Mouse (Mus musculus) heart, embryonic 12.5 days (tissue): Measurements from ENCODE around the gene Arpc2. TPM values are rescaled to one million over a fixed set of nuclear protein-coding genes. Genes with fewer than 3 reads are reported as not detected.

Experiments
- ATAC-seq: fragments of 200-750 bp; cut with Nextera tagmentation; 2 replicates; pipeline ENCODE4 v1.8.0; 2017; ENCODE audit warnings: moderate TSS enrichment, moderate library complexity; ENCODE audit not compliant: insufficient number of reproducible peaks, low FRiP score
- H3K27ac ChIP-seq: fragments of 300-500 bp; sonication (generic); 2 replicates; pipeline ENCODE4 v1.5.1; 2016; ENCODE audit warnings: mild to moderate bottlenecking, moderate library complexity; ENCODE audit not compliant: poor library complexity, severe bottlenecking
- H3K27me3 ChIP-seq: fragments of 300-500 bp; sonication (generic); replicated peaks from 2 replicates; pipeline ENCODE4 v1.6.1; 2016; ENCODE audit warnings: mild to moderate bottlenecking, moderate library complexity
- H3K36me3 ChIP-seq: fragments of 300-500 bp; sonication (generic); 2 replicates; pipeline ENCODE4 v1.6.1; 2016; ENCODE audit warnings: mild to moderate bottlenecking, moderate library complexity
- H3K4me1 ChIP-seq: fragments of 300-500 bp; sonication (generic); replicated peaks from 2 replicates; pipeline ENCODE4 v1.6.1; 2016; ENCODE audit warnings: mild to moderate bottlenecking
- H3K4me2 ChIP-seq: fragments of 300-500 bp; sonication (generic); 2 replicates; pipeline ENCODE4 v1.6.1; 2016; ENCODE audit warnings: mild to moderate bottlenecking, moderate library complexity
- H3K4me3 ChIP-seq: fragments of 300-500 bp; sonication (generic); 2 replicates; pipeline ENCODE4 v1.5.1; 2016; ENCODE audit warnings: mild to moderate bottlenecking
- H3K9ac ChIP-seq: fragments of 300-500 bp; sonication (generic); 2 replicates; pipeline ENCODE4 v1.6.1; 2016; ENCODE audit warnings: mild to moderate bottlenecking, moderate library complexity
- H3K9me3 ChIP-seq: fragments of 300-500 bp; sonication (generic); replicated peaks from 2 replicates; pipeline ENCODE4 v1.6.1; 2016; ENCODE audit warnings: mild to moderate bottlenecking, moderate library complexity
- WGBS: fragments of 180-500 bp; shearing (Covaris S2); methylation state at CpG from one replicate; pipeline ENCODE4 v1.1.7; 2016; 5-methylcytosine and 5-hydroxymethylcytosine counted together
- polyA plus RNA-seq: library from polyadenylated mRNA; unstranded; fragments of >200 nt; fragmentation: Nextera tagmentation; extraction: Ambion mirVana; gene quantifications from 2 replicates; pipeline ENCODE4 v1.2.1, GENCODE M21; 2016

Arpc2 gene
- polyA plus RNA-seq, result 478 and 484 TPM in 2 replicates

DNA sequence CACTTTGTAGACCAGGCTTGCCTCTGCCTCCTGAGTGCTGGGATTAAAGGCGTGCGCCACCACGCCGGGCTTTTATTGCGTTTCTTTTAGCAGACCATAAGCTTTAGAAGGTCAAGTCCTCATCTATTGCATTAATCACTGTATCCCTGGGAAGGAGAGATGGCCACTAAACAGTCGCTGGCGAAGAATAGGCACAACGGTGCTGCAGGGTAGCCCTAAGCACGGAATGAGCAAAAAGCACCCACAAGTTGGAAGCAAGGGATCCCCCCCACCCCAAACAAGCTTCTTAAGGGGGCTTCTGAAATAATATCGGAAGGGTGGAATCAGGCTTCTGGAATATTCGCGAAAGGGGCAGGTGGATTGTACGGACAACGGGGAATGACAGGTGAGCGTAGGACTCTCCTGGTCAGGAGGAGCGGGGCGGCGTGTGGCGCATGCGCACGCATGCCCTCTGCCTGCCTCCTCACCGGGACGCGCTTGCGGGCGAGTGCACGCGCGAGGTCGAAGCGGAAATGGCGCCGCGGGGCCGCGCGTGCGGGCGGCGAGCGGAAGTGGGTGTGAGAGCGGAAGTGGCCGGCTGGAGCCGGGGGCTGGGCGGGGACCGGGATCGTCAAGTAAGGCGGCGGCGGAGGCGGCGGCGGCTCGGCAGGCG, at the start of gene Arpc2:
Gene Arpc2, plus strand, starts transcription at position 147 of the 652 bp plus-strand sequence.
- H3K9ac ChIP-seq, result peak within 1 kb of the TSS; percentile 99
- H3K4me3 ChIP-seq, result peak within 1 kb of the TSS; percentile 95
- H3K27me3 ChIP-seq, result no peaks in the 10 kb centered on the region
- H3K9me3 ChIP-seq, result no peaks in the 10 kb centered on the region
- ATAC-seq, result peak; percentile 93
- peaks cover 32% of the 10 kb centered on the region for H3K4me1 ChIP-seq
- H3K27ac ChIP-seq, result peak within 1 kb of the TSS; percentile 97
- no peaks in the 10 kb centered on the region for H3K36me3 ChIP-seq
- H3K4me2 ChIP-seq, result peak within 1 kb of the TSS; percentile 91
- WGBS, result 2% methylated on average over 44 of the region's 55 CpGs

- no peaks in the 10 kb centered on the region for H3K36me3 ChIP-seq
- ATAC-seq, result no peak
- 89% methylated on average over 7 of the region's 7 CpGs for WGBS
- H3K4me2 ChIP-seq, result no peak overlapping the region
- no peaks in the 10 kb centered on the region for H3K4me1 ChIP-seq
- no peaks in the 10 kb centered on the region for H3K27me3 ChIP-seq
- no peak overlapping the region for H3K4me3 ChIP-seq
- no peak overlapping the region for H3K27ac ChIP-seq
- H3K9ac ChIP-seq, result no peak overlapping the region
- no peaks in the 10 kb centered on the region for H3K9me3 ChIP-seq
These were observed 45.4 kb upstream of the Arpc2 start for GRCm38 (mm10) chr1:74190471-74190870.

DNA sequence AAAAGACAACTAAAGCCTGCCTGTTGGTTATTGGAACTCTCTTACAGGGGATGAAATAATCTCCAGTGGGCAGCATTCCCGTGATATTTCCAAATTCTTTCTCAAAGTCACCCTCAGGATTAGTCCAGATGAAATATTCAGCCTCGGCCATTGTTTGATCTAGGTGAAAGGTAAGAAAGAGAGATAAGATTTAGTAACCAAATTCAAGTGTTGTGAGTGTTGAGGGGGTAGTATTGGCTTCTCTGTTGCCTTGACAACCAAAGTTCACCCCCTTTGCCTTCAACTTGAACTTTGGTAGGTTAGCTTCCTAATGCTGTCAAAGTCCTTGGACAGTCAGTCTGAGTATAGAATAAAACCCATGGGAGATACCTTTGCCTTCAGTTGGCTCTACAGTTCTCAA, 43.2 kb upstream of the Arpc2 start:
- Histone ChIP-seq H3K4me1 (no peaks in the 10 kb centered on the region), H3K36me3 (no peaks in the 10 kb centered on the region), H3K27me3 (no peaks in the 10 kb centered on the region), H3K4me2 (no peak overlapping the region), H3K4me3 (no peak overlapping the region), H3K9ac (no peak overlapping the region), H3K9me3 (no peaks in the 10 kb centered on the region), H3K27ac (no peak overlapping the region)
- ATAC-seq, result no peak
- WGBS, result 73% methylated on average over 2 of the region's 2 CpGs

DNA sequence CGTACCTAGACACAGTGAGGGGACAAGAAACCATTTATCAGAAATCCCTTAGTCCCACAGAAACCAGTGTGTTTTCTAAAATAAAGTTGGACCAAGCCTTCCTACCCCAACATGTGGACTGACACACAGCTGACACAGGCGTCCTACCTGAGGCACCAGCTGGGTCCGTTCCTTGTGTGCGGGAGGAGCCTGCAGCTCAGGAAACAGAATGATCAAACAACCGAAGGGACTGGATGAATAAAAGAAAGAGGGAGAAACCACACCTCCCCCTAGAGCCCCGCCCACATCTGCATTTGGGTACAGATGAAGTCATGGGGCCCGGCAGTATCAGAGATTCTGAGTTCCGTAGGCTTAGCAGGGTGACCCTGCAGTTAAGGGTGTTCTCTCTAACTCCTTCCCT, 41.4 kb upstream of the Arpc2 start, which contains the start of gene Cxcr1:
Gene Cxcr1, minus strand, starts transcription at position 187 of the 400 bp plus-strand sequence.
- Histone ChIP-seq H3K27ac (no peak within 1 kb of the TSS), H3K4me1 (0 out of 2 replicates have a peak, but pooled peaks cover 7% of the 10 kb centered on the region), H3K9ac (no peak within 1 kb of the TSS), H3K4me2 (no peak within 1 kb of the TSS), H3K4me3 (no peak within 1 kb of the TSS), H3K27me3 (no peaks in the 10 kb centered on the region), H3K9me3 (no peaks in the 10 kb centered on the region), H3K36me3 (no peaks in the 10 kb centered on the region)
- 78% methylated on average over 8 of the region's 8 CpGs for WGBS
- no peak for ATAC-seq

GRCm38 (mm10) chr1:74195961-74196360, 39.9 kb upstream of the Arpc2 start:
- ATAC-seq, result no peak
- no peaks in the 10 kb centered on the region for H3K36me3 ChIP-seq

DNA sequence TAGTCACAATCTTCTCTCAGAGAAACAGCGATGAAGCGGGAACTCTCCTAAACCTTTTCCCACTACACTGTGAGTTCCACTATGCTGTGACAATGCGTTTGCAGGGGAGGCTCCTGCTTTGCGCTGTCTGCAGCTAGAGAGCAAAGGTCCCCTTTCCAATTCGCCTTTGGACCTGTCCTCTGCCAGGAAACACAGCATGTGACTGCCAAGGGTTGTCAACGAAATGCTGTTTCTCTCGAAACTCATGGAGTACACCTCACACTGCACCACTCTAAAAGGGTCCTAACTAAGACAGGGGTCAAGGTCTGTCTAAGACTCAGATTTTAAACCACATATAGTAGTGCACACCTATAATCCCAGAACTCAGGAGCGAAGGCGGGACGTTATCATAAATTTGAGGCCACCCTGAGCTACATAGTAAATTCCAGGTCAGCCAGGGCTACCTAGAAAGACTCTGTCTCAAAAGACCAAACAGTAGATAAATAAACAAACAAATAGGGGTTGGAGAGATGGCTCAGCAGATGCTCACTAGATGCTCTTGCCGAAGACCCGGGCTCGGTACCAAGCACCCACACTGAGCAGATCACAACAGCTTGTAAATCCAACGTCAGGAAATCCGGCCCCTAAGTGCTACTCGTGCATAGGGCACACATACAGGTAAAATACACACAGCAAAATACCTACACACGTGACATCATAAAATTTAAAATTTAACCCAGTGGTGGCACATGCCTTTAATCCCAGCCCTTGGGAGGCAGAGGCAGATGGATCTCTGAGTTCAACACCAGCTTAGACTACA, 39.1 kb upstream of the Arpc2 start:
- no peak for ATAC-seq

More at GRCm38 (mm10) chr1:74195961-74196360, 39.9 kb upstream of the Arpc2 start:
- Histone ChIP-seq H3K27ac (no peak overlapping the region), H3K4me1 (0 out of 2 replicates have a peak, but pooled peaks cover 7% of the 10 kb centered on the region), H3K9ac (no peak overlapping the region), H3K4me2 (no peak overlapping the region), H3K9me3 (no peaks in the 10 kb centered on the region), H3K4me3 (no peak overlapping the region), H3K27me3 (no peaks in the 10 kb centered on the region)
- 45% methylated on average over 7 of the region's 7 CpGs for WGBS

DNA sequence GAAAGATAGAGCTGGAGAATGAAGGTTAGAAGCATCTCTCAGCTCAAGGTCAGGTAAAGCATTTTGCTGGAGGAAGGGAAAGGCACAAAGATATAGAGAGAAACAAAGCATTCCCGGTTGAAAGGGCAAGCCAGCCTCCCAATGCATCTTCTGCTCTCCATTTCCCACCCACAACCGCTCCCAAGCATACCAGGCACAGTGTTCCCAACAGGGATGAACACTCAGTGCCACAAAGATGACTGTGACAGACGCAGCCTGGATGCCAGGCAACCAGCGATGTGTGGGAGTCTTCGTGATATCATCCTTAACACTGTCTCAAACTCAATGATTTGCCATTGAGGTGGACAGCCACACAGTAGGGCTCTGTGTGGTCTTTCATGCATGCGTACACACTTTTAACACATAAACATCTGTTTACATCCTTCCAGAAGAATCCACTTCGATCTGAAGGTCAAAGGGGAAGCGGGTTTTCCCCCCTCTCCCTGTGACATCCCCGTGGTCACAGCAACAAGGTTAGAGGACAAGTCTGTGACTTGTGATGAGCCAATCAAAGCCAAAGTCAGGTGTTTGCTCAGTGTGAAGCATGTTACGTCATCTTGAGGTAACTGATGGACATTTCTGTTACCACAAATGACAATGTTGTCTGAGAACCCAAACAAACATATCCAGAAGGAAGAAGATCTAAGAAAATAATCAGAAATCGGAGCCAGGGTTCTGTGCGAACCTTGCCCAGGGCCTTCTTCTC, 38.0 kb upstream of the Arpc2 start:
- Histone ChIP-seq H3K4me1 (0 out of 2 replicates have a peak, but pooled peaks cover 7% of the 10 kb centered on the region), H3K27me3 (no peaks in the 10 kb centered on the region), H3K27ac (no peak overlapping the region), H3K9me3 (no peaks in the 10 kb centered on the region), H3K4me3 (no peak overlapping the region), H3K9ac (no peak overlapping the region), H3K36me3 (no peaks in the 10 kb centered on the region), H3K4me2 (no peak overlapping the region)
- 81% methylated on average over 12 of the region's 12 CpGs for WGBS
- ATAC-seq, result no peak

More for the DNA sequence above, 39.1 kb upstream of the Arpc2 start:
- no peak overlapping the region for H3K9ac ChIP-seq
- H3K4me3 ChIP-seq, result no peak overlapping the region
- WGBS, result 75% methylated on average over 17 of the region's 17 CpGs
- H3K27ac ChIP-seq, result no peak overlapping the region
- H3K9me3 ChIP-seq, result no peaks in the 10 kb centered on the region
- no peak overlapping the region for H3K4me2 ChIP-seq
- 0 out of 2 replicates have a peak, but pooled peaks cover 7% of the 10 kb centered on the region for H3K4me1 ChIP-seq
- no peaks in the 10 kb centered on the region for H3K27me3 ChIP-seq
- no peaks in the 10 kb centered on the region for H3K36me3 ChIP-seq

GRCm38 (mm10) chr1:74199046-74199445, 36.8 kb upstream of the Arpc2 start:
- H3K9me3 ChIP-seq, result no peaks in the 10 kb centered on the region
- 64% methylated on average over 8 of the region's 8 CpGs for WGBS
- 0 out of 2 replicates have a peak, but pooled peaks cover 7% of the 10 kb centered on the region for H3K4me1 ChIP-seq
- no peaks in the 10 kb centered on the region for H3K36me3 ChIP-seq
- no peaks in the 10 kb centered on the region for H3K27me3 ChIP-seq
- no peak for ATAC-seq
- no peak overlapping the region for H3K9ac ChIP-seq
- no peak overlapping the region for H3K4me3 ChIP-seq
- H3K27ac ChIP-seq, result no peak overlapping the region
- no peak overlapping the region for H3K4me2 ChIP-seq

GRCm38 (mm10) chr1:74201048-74201844, 34.6 kb upstream of the Arpc2 start:
- Histone ChIP-seq H3K4me1 (0 out of 2 replicates have a peak, but pooled peaks cover 7% of the 10 kb centered on the region), H3K27ac (no peak overlapping the region), H3K4me3 (no peak overlapping the region), H3K27me3 (no peaks in the 10 kb centered on the region), H3K36me3 (no peaks in the 10 kb centered on the region), H3K4me2 (no peak overlapping the region), H3K9ac (no peak overlapping the region), H3K9me3 (no peaks in the 10 kb centered on the region)
- WGBS, result 72% methylated on average over 7 of the region's 7 CpGs
- no peak for ATAC-seq

DNA sequence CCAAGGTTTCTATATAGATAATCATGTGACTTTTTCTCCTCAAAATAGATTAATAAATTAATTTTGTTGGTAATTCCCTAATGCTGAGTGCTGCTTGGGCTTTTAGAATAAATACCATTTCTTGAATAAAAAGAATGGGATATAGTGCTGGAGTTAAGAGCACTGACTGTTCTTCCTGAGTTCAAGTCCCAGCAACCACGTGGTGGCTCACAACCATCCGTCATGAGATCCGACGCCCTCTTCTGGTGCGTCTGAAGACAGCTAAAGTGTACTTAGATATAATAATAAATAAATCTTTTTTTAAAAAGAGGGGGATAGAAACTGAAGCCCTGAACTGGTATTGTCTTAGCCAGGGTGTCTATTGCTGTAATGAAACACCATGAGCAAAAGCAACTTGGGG, 32.4 kb upstream of the Arpc2 start:
- 64% methylated on average over 5 of the region's 5 CpGs for WGBS
- H3K9me3 ChIP-seq, result no peaks in the 10 kb centered on the region
- no peaks in the 10 kb centered on the region for H3K36me3 ChIP-seq
- H3K4me3 ChIP-seq, result no peak overlapping the region
- no peak overlapping the region for H3K4me2 ChIP-seq
- H3K27ac ChIP-seq, result no peak overlapping the region
- H3K4me1 ChIP-seq, result 0 out of 2 replicates have a peak, but pooled peaks cover 7% of the 10 kb centered on the region
- no peak overlapping the region for H3K9ac ChIP-seq
- ATAC-seq, result no peak
- H3K27me3 ChIP-seq, result no peaks in the 10 kb centered on the region
